Mouse (Mus musculus): Measurements from ENCODE around the gene Ppp1r35. TPM values are rescaled to one million over a fixed set of nuclear protein-coding genes. Genes with fewer than 3 reads are reported as not detected.

Gene Ppp1r35
- 53.4 and 58.6 TPM in 2 replicates for polyA plus RNA-seq (2014; fragmentation: Nextera tagmentation; extraction: Ambion mirVana)

- ATAC-seq (ENCODE audit: low FRiP score, low TSS enrichment) (peak; percentile 94), DNase-seq (peak; percentile 99)
- Histone ChIP-seq H3K4me1 (ENCODE audit: control insufficient read depth, insufficient read depth, low read length) (peaks cover 15% of the 10 kb centered on the region), H3K4me2 (ENCODE audit: low read length) (peak within 1 kb of the TSS; percentile 94), H3K27ac (replicated peaks; ENCODE audit: low read depth, low read length) (peak within 1 kb of the TSS; percentile 90), H3K9ac (replicated peaks; ENCODE audit: low read length) (peak within 1 kb of the TSS; percentile 91), H3K36me3 (ENCODE audit: control insufficient read depth, insufficient read depth, low read length) (peaks cover 37% of the 10 kb centered on the region), H3K9me3 (ENCODE audit: control insufficient read depth, low read length) (no peaks in the 10 kb centered on the region), H3K27me3 (ENCODE audit: control insufficient read depth, insufficient read depth, low read length) (no peaks in the 10 kb centered on the region), H3K4me3 (replicated peaks; ENCODE audit: low read depth, low read length) (peak within 1 kb of the TSS; percentile 91)
- WGBS = under 1% methylated on average over 31 of the region's 31 CpGs
Measured at GRCm38 (mm10) chr5:137778635-137779034, at the start of gene Ppp1r35. TSS of gene Ppp1r35 (plus strand) at chr5:137778849.

GRCm38 (mm10) chr5:137733638-137734288 is 44.9 kb upstream of the Ppp1r35 start:
- ATAC-seq (ENCODE audit: low FRiP score, low TSS enrichment) = peak; percentile 73
- peak; percentile 83 for DNase-seq
- Histone ChIP-seq H3K4me1 (ENCODE audit: control insufficient read depth, insufficient read depth, low read length) (peaks cover 44% of the 10 kb centered on the region), H3K27ac (replicated peaks; ENCODE audit: low read depth, low read length) (peak overlapping the region; percentile 99), H3K4me3 (replicated peaks; ENCODE audit: low read depth, low read length) (peak overlapping the region; percentile 33), H3K9me3 (ENCODE audit: control insufficient read depth, low read length) (no peaks in the 10 kb centered on the region), H3K4me2 (ENCODE audit: low read length) (peak overlapping the region; percentile 71), H3K27me3 (ENCODE audit: control insufficient read depth, insufficient read depth, low read length) (no peaks in the 10 kb centered on the region), H3K9ac (replicated peaks; ENCODE audit: low read length) (peak overlapping the region; percentile 50), H3K36me3 (ENCODE audit: control insufficient read depth, insufficient read depth, low read length) (peaks cover 67% of the 10 kb centered on the region)
- 9% methylated on average over 12 of the region's 12 CpGs for WGBS

- Histone ChIP-seq H3K27ac (replicated peaks; ENCODE audit: low read depth, low read length) (peak overlapping the region; percentile 99), H3K9ac (replicated peaks; ENCODE audit: low read length) (peak overlapping the region; percentile 50), H3K4me1 (ENCODE audit: control insufficient read depth, insufficient read depth, low read length) (peaks cover 52% of the 10 kb centered on the region), H3K9me3 (ENCODE audit: control insufficient read depth, low read length) (no peaks in the 10 kb centered on the region), H3K4me2 (ENCODE audit: low read length) (peak overlapping the region; percentile 71), H3K36me3 (ENCODE audit: control insufficient read depth, insufficient read depth, low read length) (peaks cover 64% of the 10 kb centered on the region), H3K27me3 (ENCODE audit: control insufficient read depth, insufficient read depth, low read length) (no peaks in the 10 kb centered on the region), H3K4me3 (replicated peaks; ENCODE audit: low read depth, low read length) (peak overlapping the region; percentile 33)
- 32% methylated on average over 6 of the region's 6 CpGs for WGBS
- DNase-seq = peak; percentile 98
- ATAC-seq (ENCODE audit: low FRiP score, low TSS enrichment) = peak; percentile 96
Measured at GRCm38 (mm10) chr5:137734289-137735061, 44.2 kb upstream of the Ppp1r35 start.

GRCm38 (mm10) chr5:137737400-137737940 is 41.2 kb upstream of the Ppp1r35 start:
- peak overlapping the region; percentile 87 for H3K27ac ChIP-seq (replicated peaks; ENCODE audit: low read depth, low read length)
- 0 out of 2 replicates have a peak overlapping the region, but pooled peaks have one; percentile 7 for H3K4me3 ChIP-seq (replicated peaks; ENCODE audit: low read depth, low read length)
- ATAC-seq (ENCODE audit: low FRiP score, low TSS enrichment) = no peak
- H3K4me1 ChIP-seq (ENCODE audit: control insufficient read depth, insufficient read depth, low read length) = peaks cover 51% of the 10 kb centered on the region
- no peaks in the 10 kb centered on the region for H3K27me3 ChIP-seq (ENCODE audit: control insufficient read depth, insufficient read depth, low read length)
- peak overlapping the region; percentile 90; the same call in 1 of the 2 replicates for H3K9ac ChIP-seq (replicated peaks; ENCODE audit: low read length)
- H3K4me2 ChIP-seq (ENCODE audit: low read length) = peak overlapping the region; percentile 93
- H3K36me3 ChIP-seq (ENCODE audit: control insufficient read depth, insufficient read depth, low read length) = peaks cover 44% of the 10 kb centered on the region
- WGBS = 80% methylated on average over 6 of the region's 6 CpGs
- peak; percentile 71 for DNase-seq
- no peaks in the 10 kb centered on the region for H3K9me3 ChIP-seq (ENCODE audit: control insufficient read depth, low read length)

GRCm38 (mm10) chr5:137738516-137738915 is 40.1 kb upstream of the Ppp1r35 start:
- WGBS = 29% methylated on average over 5 of the region's 5 CpGs
- H3K27me3 ChIP-seq (ENCODE audit: control insufficient read depth, insufficient read depth, low read length) = no peaks in the 10 kb centered on the region
- no peaks in the 10 kb centered on the region for H3K9me3 ChIP-seq (ENCODE audit: control insufficient read depth, low read length)
- H3K9ac ChIP-seq (replicated peaks; ENCODE audit: low read length) = peak overlapping the region; percentile 90; the same call in 1 of the 2 replicates
- H3K4me1 ChIP-seq (ENCODE audit: control insufficient read depth, insufficient read depth, low read length) = peaks cover 43% of the 10 kb centered on the region
- ATAC-seq (ENCODE audit: low FRiP score, low TSS enrichment) (no peak), DNase-seq (peak; percentile 73)
- peaks cover 35% of the 10 kb centered on the region for H3K36me3 ChIP-seq (ENCODE audit: control insufficient read depth, insufficient read depth, low read length)
- peak overlapping the region; percentile 87 for H3K27ac ChIP-seq (replicated peaks; ENCODE audit: low read depth, low read length)
- peak overlapping the region; percentile 75 for H3K4me3 ChIP-seq (replicated peaks; ENCODE audit: low read depth, low read length)
- peak overlapping the region; percentile 93 for H3K4me2 ChIP-seq (ENCODE audit: low read length)

GRCm38 (mm10) chr5:137739471-137739870 is 39.2 kb upstream of the Ppp1r35 start:
- H3K9me3 ChIP-seq (ENCODE audit: control insufficient read depth, low read length) = no peaks in the 10 kb centered on the region
- no peaks in the 10 kb centered on the region for H3K27me3 ChIP-seq (ENCODE audit: control insufficient read depth, insufficient read depth, low read length)
- 13% methylated on average over 9 of the region's 9 CpGs for WGBS
- peak overlapping the region; percentile 87 for H3K27ac ChIP-seq (replicated peaks; ENCODE audit: low read depth, low read length)
- ATAC-seq (ENCODE audit: low FRiP score, low TSS enrichment) (no peak), DNase-seq (no peak)
- peak overlapping the region; percentile 75 for H3K4me3 ChIP-seq (replicated peaks; ENCODE audit: low read depth, low read length)
- H3K36me3 ChIP-seq (ENCODE audit: control insufficient read depth, insufficient read depth, low read length) = peaks cover 33% of the 10 kb centered on the region
- peak overlapping the region; percentile 93 for H3K4me2 ChIP-seq (ENCODE audit: low read length)
- H3K9ac ChIP-seq (replicated peaks; ENCODE audit: low read length) = peak overlapping the region; percentile 90
- H3K4me1 ChIP-seq (ENCODE audit: control insufficient read depth, insufficient read depth, low read length) = peaks cover 37% of the 10 kb centered on the region

GRCm38 (mm10) chr5:137740506-137740905 is 38.1 kb upstream of the Ppp1r35 start:
- peak overlapping the region; percentile 90 for H3K9ac ChIP-seq (replicated peaks; ENCODE audit: low read length)
- H3K4me2 ChIP-seq (ENCODE audit: low read length) = peak overlapping the region; percentile 93
- peaks cover 26% of the 10 kb centered on the region for H3K4me1 ChIP-seq (ENCODE audit: control insufficient read depth, insufficient read depth, low read length)
- H3K9me3 ChIP-seq (ENCODE audit: control insufficient read depth, low read length) = no peaks in the 10 kb centered on the region
- peak; percentile 57 for DNase-seq
- peak overlapping the region; percentile 87 for H3K27ac ChIP-seq (replicated peaks; ENCODE audit: low read depth, low read length)
- ATAC-seq (ENCODE audit: low FRiP score, low TSS enrichment) = peak; percentile 11
- H3K36me3 ChIP-seq (ENCODE audit: control insufficient read depth, insufficient read depth, low read length) = peaks cover 25% of the 10 kb centered on the region
- H3K4me3 ChIP-seq (replicated peaks; ENCODE audit: low read depth, low read length) = peak overlapping the region; percentile 75
- 2% methylated on average over 11 of the region's 11 CpGs for WGBS
- no peaks in the 10 kb centered on the region for H3K27me3 ChIP-seq (ENCODE audit: control insufficient read depth, insufficient read depth, low read length)

- no peaks in the 10 kb centered on the region for H3K27me3 ChIP-seq (ENCODE audit: control insufficient read depth, insufficient read depth, low read length)
- no peaks in the 10 kb centered on the region for H3K9me3 ChIP-seq (ENCODE audit: control insufficient read depth, low read length)
- peak within 1 kb of the TSS; percentile 90 for H3K9ac ChIP-seq (replicated peaks; ENCODE audit: low read length)
- H3K4me1 ChIP-seq (ENCODE audit: control insufficient read depth, insufficient read depth, low read length) = peaks cover 24% of the 10 kb centered on the region
- 1% methylated on average over 71 of the region's 71 CpGs for WGBS
- peak within 1 kb of the TSS; percentile 75 for H3K4me3 ChIP-seq (replicated peaks; ENCODE audit: low read depth, low read length)
- ATAC-seq (ENCODE audit: low FRiP score, low TSS enrichment) (peak; percentile 85), DNase-seq (peak; percentile 92)
- peaks cover 17% of the 10 kb centered on the region for H3K36me3 ChIP-seq (ENCODE audit: control insufficient read depth, insufficient read depth, low read length)
- H3K27ac ChIP-seq (replicated peaks; ENCODE audit: low read depth, low read length) = peak within 1 kb of the TSS; percentile 87
- H3K4me2 ChIP-seq (ENCODE audit: low read length) = peak within 1 kb of the TSS; percentile 93
Measured at GRCm38 (mm10) chr5:137741023-137741931, 37.4 kb upstream of the Ppp1r35 start, which contains the start of gene Nyap1. TSS of gene Nyap1 (minus strand) at chr5:137741607.

Measured in midbrain, embryonic 14.5 days (tissue).